Mouse (Mus musculus) megakaryocyte, embryonic 14.5 days (primary cell): ENCODE results near the gene Impad1.

Source experiments
- FLI1 ChIP-seq: IDR thresholded peaks from 2 replicates; pipeline ENCODE4 v1.6.1; 2012; ENCODE audit warnings: low read length, inconsistent platforms, mixed read lengths
- GATA1 ChIP-seq: IDR thresholded peaks from 3 replicates; pipeline ENCODE4 v1.6.1; 2012; ENCODE audit warnings: mixed read lengths, low read length, inconsistent platforms, borderline replicate concordance

- TF ChIP-seq GATA1 (no peak), FLI1 (no peak)
These were observed 13.8 kb downstream of the Impad1 start for GRCm38 (mm10) chr4:4779265-4779770.
